Mouse (Mus musculus) gastrocnemius, postnatal 36 days (tissue): ENCODE measurements at regions not wholly inside any gene's neighbourhood (a gene's known extent, or its start where the extent isn't known, plus 50 kb on each side); places are given as distances from the start of the nearest gene placed in this dataset.

ENCODE experiments used
- DNase-seq, 2 experiments: peaks; one replicate each; pipeline ENCODE4 v3.0.0; 2022
- intact Hi-C: fragments of 180-260 bp; cut with DNase I; formaldehyde crosslinking; loops from one replicate; pipeline ENCODE4 v1.15.1; 2025

DNA sequence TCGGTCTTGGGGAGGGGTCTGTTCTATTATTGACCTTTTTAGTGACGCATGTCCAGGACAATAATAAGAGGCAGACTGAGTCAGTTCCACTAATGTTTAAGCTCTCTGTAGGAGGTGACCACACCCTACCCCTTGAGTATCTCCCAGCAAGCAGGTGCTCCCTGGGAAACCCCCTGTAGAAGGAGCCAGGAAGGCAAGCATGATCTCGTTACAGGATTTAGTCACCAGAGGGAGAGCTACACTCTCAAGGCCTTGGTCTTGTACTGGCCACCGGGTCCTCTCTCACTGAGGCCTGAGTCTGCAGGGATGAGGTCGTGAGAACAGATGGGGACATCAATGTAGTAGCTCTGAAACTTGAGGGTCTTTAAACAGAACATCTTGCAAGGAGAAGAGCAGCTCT is 55.3 kb upstream of the Ccnd2 start:
- intact Hi-C loops, result no loop called here

DNA sequence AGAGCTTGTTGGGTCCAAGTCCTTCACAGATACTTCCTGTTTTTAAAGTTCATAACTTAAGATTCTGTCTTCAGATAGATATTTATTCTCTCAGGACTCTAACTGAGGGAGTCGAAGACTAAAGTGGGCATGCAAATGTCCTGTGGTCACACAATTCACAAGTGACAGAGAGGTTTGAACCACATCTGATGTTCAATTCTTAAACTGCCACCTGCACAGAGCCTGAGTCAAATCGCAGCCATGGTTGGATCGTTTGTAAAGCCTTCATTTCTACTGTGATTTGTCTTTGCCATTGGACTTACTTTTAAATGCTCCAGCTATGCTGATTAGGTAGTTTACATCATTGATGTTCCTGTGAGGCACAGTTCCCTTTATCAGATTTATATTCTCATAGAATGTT is 61.4 kb upstream of the Ccnd2 start:
- intact Hi-C loops, result no loop called here
- no peak for DNase-seq

More for the DNA sequence above, 55.3 kb upstream of the Ccnd2 start:
- DNase-seq, result no peak

DNA sequence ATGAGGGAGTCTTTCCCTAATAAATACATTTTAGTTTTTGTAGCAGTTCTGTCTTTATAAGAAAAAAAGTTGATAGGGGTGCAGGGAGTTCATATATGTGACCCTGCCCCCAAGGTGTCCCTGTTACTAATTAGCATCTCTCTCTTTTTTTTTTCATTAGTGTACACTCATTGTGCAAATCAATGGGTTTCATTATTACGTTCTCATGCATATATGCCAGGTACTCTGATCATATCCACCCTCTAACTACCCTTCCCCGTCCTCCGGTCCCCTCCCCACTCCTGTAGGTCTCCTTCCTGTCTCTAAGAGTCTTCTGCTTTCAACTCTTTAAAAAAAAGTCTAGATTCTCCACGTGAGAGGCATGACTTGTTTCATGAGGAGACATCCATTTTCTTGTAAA is 63.9 kb upstream of the Ccnd2 start:
- intact Hi-C loops, result no loop called here
- no peak for DNase-seq

DNA sequence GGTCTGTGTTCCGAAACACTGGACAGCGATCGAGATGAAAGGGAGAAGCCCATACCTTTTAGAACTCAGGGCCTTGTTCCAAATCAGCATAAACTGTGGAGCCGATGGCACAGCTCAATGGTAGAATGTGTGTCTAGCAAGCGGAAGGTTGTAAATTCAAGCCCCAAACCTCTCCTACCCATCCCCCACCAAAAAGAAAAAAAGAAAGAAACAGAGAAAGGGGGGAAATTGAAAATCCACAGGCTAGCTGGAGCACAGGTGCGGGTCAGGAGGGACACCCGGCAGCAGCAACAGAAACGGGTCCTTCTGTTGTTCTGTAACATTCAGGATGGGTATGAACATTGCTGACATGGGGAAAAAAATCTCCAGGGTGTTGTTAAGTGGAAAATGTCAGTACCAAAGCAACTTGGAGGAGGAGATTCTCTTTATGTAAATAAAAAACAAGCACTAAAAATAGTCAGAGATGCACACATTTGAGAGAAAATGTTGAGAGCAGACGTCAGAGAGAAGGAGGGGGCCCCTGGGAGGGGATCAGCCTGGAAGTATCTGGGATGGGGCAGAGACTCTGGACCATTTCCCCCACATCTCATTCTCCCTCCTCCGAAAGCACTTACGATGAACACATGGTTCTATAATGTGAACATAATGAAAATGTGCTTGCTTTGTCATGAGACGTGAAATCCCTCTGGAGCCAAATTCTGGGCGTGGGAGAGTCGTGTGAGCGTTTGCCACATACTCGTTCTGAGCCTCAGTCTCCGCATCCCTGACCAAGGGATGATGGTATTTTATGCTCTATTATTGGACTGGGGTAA is 66.8 kb upstream of the Ccnd2 start:
- DNase-seq, result no peak
- intact Hi-C loops, result no loop called here

DNA sequence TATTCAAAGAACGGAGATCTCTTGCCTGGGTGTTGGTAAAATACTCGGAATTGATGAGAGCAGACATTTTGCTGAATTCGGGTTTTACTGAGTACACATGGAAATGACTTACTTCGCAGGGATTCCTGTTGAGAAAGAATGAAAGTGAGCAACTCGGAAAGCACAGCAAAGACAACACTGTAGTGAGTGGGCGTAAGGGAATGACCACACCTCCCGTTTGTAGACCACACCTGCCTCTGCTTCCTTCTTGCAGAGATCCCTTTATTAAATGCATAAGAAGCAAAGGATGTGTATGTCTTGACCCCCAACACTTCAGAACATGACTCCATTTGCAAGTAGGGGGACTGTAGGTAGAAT is 67.4 kb upstream of the Ccnd2 start:
- intact Hi-C loops, result no loop called here

DNA sequence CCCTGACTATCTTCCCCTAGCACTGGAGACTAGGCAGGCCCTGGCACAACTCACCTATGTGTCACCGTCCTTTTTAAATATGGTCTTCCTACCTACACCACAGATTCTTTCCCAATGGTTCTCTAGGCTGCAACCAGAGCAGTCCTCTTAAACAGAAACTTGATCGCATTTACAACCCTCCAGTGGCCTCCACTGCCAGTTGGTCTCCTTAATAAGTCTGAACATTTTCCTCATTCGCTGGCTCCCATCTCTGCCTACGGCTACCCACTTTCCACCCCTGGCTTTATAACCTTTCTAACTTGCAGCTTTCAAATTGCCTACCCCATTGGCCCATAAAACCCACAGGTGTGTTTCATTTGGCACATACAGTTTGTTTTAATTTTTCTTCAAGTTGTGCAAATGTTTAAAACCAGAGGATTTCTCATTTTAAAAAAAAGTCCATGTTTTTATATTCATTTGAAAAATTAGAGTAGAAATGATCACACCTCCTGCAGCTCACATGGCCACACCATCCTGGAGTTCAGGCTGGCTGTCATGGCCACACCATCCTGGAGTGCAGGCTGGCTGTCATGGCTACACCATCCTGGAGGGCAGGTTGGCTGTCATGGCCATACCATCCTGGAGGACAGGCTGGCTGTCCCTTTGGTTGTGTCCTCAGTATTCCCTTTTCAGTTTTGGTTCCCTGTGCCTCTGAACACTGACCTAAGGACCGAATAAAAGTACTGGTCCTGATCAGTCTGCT is 74.4 kb upstream of the Ccnd2 start:
- intact Hi-C loops, result no loop called here
- DNase-seq, result no peak

More for the DNA sequence above, 67.4 kb upstream of the Ccnd2 start:
- no peak for DNase-seq

DNA sequence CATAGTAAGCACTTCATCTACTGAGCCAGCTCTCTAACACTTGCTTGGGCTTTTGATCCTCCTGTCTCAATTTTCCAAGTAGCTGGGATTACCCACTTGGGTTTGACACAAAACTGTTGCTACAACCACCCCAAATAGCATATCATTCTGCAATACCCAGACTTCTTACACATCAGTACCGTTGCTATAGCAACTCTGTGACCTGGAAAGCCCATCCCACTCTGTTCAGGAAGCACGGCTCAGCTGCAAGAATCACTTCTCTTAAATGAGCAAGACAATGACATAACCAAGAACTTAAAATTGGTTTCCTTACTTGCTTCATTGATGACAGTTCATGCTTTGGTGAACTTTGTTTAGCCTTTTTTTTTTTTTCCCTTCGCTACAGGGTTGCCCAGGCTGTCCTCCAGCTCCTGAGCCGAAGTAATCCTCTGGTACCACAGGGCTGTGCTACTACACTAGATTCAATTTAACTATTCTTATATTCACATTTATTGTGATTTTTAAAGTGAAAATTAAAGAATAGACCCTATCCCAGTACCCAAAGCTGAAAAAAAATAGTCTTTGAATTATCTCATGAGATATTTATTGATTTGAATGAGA is 84.6 kb upstream of the Ccnd2 start:
- no peak for DNase-seq
- intact Hi-C loops, result no loop called here

DNA sequence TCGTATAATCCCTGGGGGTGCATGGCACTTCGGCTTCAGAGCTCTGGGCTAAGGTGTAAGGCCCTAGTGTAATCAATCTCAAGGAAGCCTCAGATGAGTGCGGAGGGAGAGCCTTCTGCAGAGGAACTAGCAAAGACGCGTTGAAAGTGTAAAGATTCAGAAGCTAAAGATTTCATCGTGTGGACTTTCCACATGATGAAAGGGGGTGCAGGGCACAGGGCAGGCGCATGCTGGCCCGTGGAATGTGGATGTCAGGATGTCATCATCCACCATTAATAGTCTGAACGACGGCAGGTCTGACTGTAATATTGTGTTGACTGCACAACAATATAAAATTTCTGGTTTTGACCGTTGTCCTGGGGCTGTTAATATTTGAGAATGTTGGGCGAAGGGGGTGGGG is 85.2 kb upstream of the Ccnd2 start:
- no peak for DNase-seq
- intact Hi-C loops, result no loop called here

DNA sequence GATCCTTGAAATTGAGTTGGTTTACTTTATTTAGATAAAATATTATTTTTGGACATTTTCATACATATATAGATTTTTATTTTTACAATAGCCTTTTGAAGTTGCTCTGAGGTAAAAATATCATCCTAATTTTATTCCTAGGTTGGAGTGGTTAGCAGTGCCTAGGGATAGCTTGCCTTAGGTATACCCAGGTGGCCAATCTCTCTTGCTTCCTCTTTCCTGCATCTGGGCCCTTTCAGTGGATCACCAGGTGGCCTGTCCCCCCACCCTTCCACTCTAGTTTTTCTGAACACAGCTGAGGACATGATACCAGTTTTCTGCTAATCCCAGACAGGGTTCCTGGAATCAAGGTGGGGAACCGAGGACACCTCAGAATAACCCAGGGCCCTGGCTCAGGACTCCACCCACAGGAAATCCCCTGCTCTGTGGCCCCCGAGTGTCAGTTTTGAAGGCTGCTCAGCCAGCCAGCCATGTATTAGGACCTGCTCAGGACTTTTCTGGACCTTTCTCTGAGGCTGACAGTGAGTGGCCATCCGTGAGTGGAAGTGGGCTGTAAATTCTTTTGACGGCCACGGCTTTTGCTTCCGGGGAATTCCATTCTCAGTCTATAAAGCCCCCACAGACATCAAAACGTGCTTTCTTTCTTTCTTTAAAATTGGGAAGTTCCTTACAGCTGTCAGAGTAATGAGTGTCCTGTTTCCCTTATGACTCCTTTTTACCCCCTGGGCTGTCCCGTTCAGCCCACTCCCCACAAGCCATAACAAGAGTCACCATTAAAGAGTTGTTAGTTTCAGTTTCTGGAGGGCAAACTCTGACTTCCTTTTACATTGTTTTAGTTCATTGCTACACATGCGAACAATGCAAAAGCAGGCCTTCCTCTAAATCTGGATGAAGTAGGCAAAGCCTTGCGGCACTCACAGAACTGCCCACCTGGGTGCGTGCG is 87.8 kb upstream of the Ccnd2 start:
- DNase-seq, result no peak
- intact Hi-C loops, result no loop called here

DNA sequence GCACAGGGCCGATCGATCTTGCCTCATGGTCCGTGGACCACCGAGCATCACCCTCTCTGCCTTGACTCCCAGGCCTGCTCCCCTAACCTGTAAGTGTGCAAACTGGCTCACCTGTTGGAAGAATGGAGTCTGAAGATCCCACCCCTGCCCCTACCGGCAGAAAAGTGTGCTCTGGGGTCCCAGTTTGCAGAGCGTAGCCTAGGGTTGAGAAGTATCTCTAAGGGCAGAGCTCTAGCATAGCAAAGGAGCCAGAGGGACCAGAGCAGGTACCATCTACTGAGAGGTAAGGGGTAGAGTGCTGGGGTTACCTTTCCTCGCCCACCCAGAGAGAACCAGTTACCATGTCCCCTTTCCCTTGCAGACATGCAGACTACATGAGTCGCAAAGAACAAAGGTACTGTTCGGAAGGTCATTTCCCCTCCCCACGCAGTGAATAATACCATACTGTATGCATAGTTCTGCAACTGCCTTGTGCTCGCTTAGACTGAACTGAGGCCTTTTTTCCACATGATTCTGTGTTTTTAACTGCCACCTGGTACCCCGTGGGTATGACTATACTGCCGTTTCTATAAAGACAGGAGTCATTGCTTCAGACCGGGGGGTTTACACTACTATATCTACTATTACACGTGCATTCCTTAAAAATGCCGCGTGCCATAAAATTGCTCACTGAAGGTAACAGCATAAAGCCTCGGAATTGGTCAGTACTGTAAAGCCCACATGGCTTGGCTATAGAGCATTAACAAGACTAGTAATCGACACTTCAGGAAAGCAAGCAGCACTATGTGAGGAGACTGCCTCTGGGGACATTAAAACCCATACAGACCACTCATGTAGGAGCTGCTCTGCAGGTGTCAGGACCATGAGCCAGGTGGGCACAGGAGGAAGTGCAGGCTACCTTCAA is 88.7 kb upstream of the Ccnd2 start:
- DNase-seq, result no peak
- intact Hi-C loops, result no loop called here

DNA sequence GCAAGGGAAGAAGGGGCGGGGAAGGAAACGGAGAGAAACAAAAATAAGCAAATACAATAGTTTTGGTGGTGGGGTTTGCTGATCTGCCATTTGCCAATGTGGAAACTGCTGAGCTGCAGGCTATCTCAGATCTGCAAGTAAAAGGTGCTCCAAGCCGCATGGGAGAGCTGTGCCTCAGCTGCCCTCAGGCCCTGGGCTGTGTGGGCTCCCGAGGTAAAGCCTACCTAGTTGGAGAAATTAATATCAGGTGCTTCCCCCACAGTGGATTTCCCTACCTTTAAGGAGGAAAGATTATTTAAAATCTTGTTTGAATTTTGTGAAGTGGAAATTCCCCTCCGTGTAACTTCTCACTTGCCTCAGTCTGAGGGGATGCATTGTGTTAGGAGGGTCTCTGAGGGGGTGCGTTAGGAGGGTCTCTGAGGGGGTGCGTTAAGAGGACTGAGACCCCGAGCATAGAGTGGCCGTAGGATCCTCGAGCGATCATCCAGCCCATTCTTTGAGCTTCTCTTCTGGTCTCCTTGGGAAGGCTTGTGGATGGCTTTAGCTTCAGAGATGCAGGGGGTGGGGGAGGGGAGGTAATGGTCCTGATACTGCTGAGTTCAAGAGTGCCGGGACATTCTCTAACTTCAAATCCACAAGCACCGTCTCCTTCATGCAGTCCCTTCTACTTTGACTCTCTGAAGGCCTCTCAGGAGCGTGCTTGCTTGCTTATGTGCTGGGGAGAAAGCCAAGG is 89.9 kb upstream of the Ccnd2 start:
- intact Hi-C loops, result no loop called here
- DNase-seq, result no peak

DNA sequence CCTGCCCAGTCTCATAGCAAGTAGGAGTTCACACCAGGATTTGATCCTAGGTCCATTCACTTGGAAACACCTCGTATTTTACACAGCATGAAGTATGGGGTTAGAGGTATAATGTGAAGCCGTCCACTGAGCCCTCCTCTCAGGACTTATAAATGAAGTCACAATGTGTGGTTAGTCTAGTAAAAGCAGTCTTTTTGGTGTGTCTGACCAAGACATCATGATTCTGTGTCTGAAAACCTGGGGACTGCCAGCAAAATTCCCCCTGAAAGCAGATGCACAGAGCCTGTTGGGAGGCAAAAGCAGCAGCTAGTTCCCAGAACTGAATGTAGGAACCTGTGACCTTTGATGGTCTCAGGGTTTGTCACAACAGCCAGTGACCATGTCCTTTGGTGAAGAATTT is 91.0 kb upstream of the Ccnd2 start:
- intact Hi-C loops, result no loop called here
- no peak for DNase-seq

DNA sequence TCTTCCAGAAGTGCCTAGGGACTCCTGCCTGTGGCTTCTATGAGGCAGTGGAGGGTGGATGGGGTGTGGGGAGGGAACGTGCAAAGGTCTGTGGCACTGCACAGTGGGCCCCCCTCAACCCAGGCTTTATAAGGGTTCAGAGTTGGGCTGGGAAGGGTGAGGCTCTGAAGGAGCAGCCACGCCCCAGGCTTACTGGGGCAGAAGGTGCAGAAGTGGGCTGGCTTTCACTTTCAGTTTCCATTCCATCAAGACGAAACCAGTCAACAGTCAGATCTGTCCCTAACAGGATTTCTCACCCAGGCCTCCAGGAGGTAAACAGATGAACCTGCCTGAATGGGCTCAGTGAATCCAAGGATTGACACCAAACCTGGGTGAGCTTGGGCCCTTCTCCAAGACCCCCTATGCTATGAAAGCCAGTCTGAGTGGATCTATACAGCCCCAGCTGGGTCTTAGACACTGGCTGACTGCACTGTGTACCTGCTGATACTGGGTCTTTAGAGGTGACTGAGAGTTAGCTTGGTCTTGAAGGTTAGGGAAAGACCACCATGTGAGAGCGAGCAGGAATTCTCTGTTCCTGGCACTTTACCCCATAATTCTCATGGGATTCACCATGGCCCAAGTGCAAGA is 93.9 kb upstream of the Ccnd2 start:
- no peak for DNase-seq
- intact Hi-C loops, result no loop called here

DNA sequence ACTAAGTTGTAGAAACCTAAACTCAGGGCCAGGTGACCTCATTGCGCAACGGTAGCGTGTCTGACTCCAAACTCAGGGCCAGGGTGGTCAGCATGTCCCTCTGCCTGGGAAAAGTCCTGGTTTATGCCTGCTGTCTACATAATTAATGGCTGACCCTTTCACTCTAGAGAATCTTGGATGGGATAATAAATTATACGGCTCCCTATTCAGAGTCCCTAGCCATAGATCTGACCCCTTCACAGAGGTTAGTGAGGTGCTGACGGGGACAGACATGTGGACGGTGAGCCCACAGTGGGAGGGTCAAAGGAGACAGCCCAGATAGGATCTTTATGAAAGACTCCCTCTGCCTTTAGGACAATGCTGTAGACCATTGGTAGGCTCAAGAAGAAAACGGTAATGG is 94.7 kb upstream of the Ccnd2 start:
- intact Hi-C loops, result no loop called here
- no peak for DNase-seq

DNA sequence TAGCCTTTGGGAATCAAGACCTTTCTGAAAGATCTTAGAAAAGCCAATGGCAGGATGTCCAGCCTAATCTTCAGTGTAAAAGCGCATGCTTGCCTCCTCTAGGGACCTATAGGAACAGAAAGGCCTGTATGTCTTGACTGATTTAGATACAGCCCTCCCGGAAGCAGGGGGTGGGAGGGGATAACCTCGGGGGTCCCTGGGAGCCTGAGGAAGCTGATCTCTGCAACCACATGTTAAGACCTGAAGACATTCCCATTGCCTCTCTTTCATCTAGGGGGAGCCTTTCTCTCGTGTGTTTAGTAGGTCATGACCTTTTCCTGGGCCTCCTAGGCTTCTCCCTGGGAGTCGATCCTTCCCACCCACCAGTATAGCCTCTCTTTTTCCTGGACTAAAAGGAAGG is 95.3 kb upstream of the Ccnd2 start:
- intact Hi-C loops, result no loop called here

DNA sequence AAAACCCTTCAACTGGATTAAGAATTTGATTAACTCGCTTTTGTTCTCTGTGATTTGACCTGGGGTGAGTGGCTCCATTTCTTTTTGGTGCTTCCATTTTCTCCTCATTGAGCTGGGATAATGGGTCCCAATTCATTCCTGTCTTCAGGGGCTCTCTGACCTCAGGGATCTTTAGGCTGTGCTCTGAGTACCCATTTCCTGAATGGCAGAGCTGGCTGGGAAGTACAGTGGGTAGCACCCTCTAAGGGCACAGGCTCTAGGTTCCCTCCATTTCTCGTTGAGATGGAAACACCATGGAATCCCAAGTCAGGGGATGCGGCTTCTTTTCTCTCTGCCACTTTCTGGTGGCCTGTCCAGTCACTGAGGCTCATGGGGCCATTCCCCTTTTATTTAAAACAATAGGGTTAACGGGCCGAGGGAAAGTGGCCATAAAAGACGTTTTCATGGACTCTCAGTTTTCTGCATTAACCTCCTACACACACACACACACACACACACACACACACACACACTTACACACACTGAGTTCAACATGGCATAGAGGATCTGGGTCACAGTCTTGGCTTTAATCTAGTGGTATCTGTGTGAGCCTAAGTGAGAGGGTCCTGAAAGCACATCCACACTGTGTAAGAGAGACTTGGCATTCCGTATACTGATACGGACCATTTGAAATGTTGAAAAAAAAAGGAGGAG is 98.3 kb upstream of the Ccnd2 start:
- no peak for DNase-seq
- intact Hi-C loops, result no loop called here

More for the DNA sequence above, 95.3 kb upstream of the Ccnd2 start:
- no peak for DNase-seq

DNA sequence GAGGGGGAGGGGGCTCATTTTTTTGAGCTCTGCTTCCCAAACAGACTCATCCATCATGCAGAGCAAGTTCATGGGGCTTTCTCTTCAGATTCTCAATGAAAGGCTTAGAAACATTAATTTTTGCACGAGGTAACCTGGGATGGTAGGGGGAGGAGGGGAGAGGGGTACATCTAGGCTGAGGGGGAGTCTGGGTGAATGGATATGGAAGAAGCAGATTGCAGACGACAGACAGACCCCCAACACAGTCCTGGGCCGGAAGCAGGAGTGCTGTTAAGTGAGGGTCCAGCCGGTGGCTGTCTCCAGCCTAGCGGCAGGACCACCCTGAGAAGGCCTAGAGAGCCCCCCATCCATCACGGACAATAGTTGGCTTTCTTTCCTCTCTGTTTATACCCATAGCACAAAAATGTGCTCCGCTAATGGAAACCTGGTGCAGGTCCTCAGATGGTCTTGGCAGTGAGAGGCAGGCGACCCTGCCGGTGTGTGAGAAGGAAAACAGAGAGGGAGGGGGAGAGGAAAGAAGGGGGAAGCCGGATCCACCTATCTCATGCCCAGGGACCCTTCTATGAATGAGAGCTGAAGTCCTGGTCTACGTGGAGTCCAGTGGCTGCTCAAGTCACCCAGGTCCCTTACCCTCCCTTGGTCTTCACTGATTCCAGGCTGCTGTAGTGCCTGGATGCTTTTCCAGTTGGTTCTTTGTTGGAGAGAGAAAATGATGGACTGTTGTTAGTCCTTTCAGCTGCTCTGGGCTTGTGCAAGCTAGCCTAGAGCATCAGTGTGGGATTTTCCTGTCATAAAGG is 99.1 kb upstream of the Ccnd2 start:
- no peak for DNase-seq

More for the DNA sequence above, 99.1 kb upstream of the Ccnd2 start:
- intact Hi-C loops, result no loop called here
